Mouse (Mus musculus) layer of hippocampus, postnatal 14 days (tissue): ENCODE results near the gene Vmn1r73. TPM values are rescaled to one million over a fixed set of nuclear protein-coding genes. Genes with fewer than 3 reads are reported as not detected.

Experiments used
- DNase-seq, 2 experiments: peaks; one replicate each; pipeline ENCODE4 v3.0.0; 2021 to 2022; ENCODE audit warnings: low spot score in 2 of 2, mixed read lengths in 1 of 2
- long read RNA-seq, 2 experiments: library from polyadenylated mRNA; stranded (forward); transcript quantifications; one replicate each; pipeline ENCODE4 v2.0.0; 2021
- total RNA-seq, 2 experiments: library from RNA; stranded (reverse); gene quantifications; 2 replicates each; pipeline ENCODE4 v1.2.3; 2021

Gene Vmn1r73
- not detected for total RNA-seq
- long read RNA-seq, experiment 1: 0 reads
- long read RNA-seq, experiment 2: 0 reads

DNA sequence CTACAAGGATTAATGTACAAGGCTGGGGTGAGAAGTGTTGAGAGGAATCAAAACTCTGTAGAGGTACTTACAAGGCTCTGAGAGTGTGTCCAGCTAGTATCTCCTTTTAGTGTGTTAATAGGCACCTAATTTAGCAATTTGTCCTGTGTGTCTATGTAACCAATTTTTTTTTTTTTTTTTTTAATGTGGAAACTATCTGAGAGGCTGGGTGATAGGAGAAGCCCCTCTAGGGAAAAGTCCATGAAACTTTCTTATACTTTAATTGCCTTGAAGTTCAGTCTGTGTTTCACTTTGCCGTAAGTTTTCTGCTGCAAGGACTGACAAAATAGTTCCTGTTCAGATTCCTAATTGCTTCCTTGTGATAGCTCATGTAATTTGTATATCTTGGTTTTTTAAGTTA lies at the start of gene Vmn1r73:
Gene Vmn1r73, plus strand, starts transcription at position 301 of the 400 bp plus-strand sequence.
- DNase-seq: no peak

Other genes with a start within 250 kb of the Vmn1r73 start
- gene Zscan4-ps2, start 216.0 kb upstream of the Vmn1r73 start, total RNA-seq: not detected
- gene Zscan4-ps3, start 121.0 kb upstream of the Vmn1r73 start, total RNA-seq: not detected
- gene Vmn1r72, start 50.1 kb upstream of the Vmn1r73 start, total RNA-seq: not detected
- not detected for gene Vmn1r74, start 103.7 kb downstream of the Vmn1r73 start, total RNA-seq
- not detected for gene Vmn1r75, start 144.4 kb downstream of the Vmn1r73 start, total RNA-seq
- not detected for gene Vmn1r76, start 207.9 kb downstream of the Vmn1r73 start, total RNA-seq